Mouse (Mus musculus): ENCODE data around the gene Plekha1.

The Plekha1 gene

GRCm38 (mm10) chr7:130859926-130860325 is 5.6 kb upstream of the Plekha1 start:
- DNase-seq (ENCODE audit: low spot score), result no peak

- no peak for DNase-seq (ENCODE audit: low spot score)
Measured at GRCm38 (mm10) chr7:130860721-130861142, 4.8 kb upstream of the Plekha1 start.

GRCm38 (mm10) chr7:130862501-130862900 is 3.1 kb upstream of the Plekha1 start:
- DNase-seq (ENCODE audit: low spot score), result no peak

- DNase-seq (ENCODE audit: low spot score), result no peak
Measured at GRCm38 (mm10) chr7:130864711-130865110, 845 bp upstream of the Plekha1 start.

GRCm38 (mm10) chr7:130866640-130867039 is 1.1 kb downstream of the Plekha1 start:
- no peak for DNase-seq (ENCODE audit: low spot score)

GRCm38 (mm10) chr7:130867256-130867655 is 1.7 kb downstream of the Plekha1 start:
- no peak for DNase-seq (ENCODE audit: low spot score)

GRCm38 (mm10) chr7:130884161-130884560 is 18.6 kb downstream of the Plekha1 start:
- DNase-seq (ENCODE audit: low spot score), result no peak

- no peak for DNase-seq (ENCODE audit: low spot score)
Measured at GRCm38 (mm10) chr7:130886246-130886645, 20.7 kb downstream of the Plekha1 start.

- no peak for DNase-seq (ENCODE audit: low spot score)
Measured at GRCm38 (mm10) chr7:130887946-130888345, 22.4 kb downstream of the Plekha1 start.

GRCm38 (mm10) chr7:130890871-130891270 is 25.3 kb downstream of the Plekha1 start:
- DNase-seq (ENCODE audit: low spot score), result no peak

GRCm38 (mm10) chr7:130892973-130893372 is 27.4 kb downstream of the Plekha1 start:
- peak; percentile 29 for DNase-seq (ENCODE audit: low spot score)

- DNase-seq (ENCODE audit: low spot score), result no peak
Measured at GRCm38 (mm10) chr7:130894931-130895617, 29.5 kb downstream of the Plekha1 start.

- no peak for DNase-seq (ENCODE audit: low spot score)
Measured at GRCm38 (mm10) chr7:130895618-130895945, 30.0 kb downstream of the Plekha1 start.

GRCm38 (mm10) chr7:130896064-130896463 is 30.5 kb downstream of the Plekha1 start:
- DNase-seq (ENCODE audit: low spot score), result no peak

- no peak for DNase-seq (ENCODE audit: low spot score)
Measured at GRCm38 (mm10) chr7:130897201-130897600, 31.6 kb downstream of the Plekha1 start.

- DNase-seq (ENCODE audit: low spot score), result no peak
Measured at GRCm38 (mm10) chr7:130898373-130898772, 32.8 kb downstream of the Plekha1 start.

- DNase-seq (ENCODE audit: low spot score), result no peak
Measured at GRCm38 (mm10) chr7:130900233-130900848, 34.8 kb downstream of the Plekha1 start.

- DNase-seq (ENCODE audit: low spot score), result no peak
Measured at GRCm38 (mm10) chr7:130902929-130903328, 37.4 kb downstream of the Plekha1 start.

GRCm38 (mm10) chr7:130903505-130904074 is 38.0 kb downstream of the Plekha1 start:
- DNase-seq (ENCODE audit: low spot score), result no peak

- no peak for DNase-seq (ENCODE audit: low spot score)
Measured at GRCm38 (mm10) chr7:130904571-130905365, 39.2 kb downstream of the Plekha1 start.

- DNase-seq (ENCODE audit: low spot score), result peak; percentile 57
Measured at GRCm38 (mm10) chr7:130910841-130911240, 45.3 kb downstream of the Plekha1 start.

- DNase-seq (ENCODE audit: low spot score), result no peak
Measured at GRCm38 (mm10) chr7:130914693-130915363, 49.3 kb downstream of the Plekha1 start.

Measured in ovary, postnatal 36 days (tissue).